Mouse (Mus musculus): Measurements from ENCODE around the gene Reln. TPM values are rescaled to one million over a fixed set of nuclear protein-coding genes. Genes with fewer than 3 reads are reported as not detected.
A peak's percentile ranks its signal among the peaks of the same experiment; 100 is the strongest.

Reln gene
- polyA plus RNA-seq, 1 experiment from 2014 or later: 10.1 TPM

GRCm38 (mm10) chr5:21949507-21949897 lies 395.0 kb downstream of the Reln start:
- Histone ChIP-seq H3K36me3 (ENCODE audit: control insufficient read depth, insufficient read depth, low read length) (no peaks in the 10 kb centered on the region), H3K4me2 (no peak overlapping the region), H3K4me3 (ENCODE audit: low read depth, low read length) (no peak overlapping the region), H3K4me1 (ENCODE audit: control insufficient read depth, insufficient read depth, low read length) (no peaks in the 10 kb centered on the region; the same call in 1 of the 2 replicates), H3K27me3 (ENCODE audit: control insufficient read depth, insufficient read depth, low read length) (no peaks in the 10 kb centered on the region), H3K9ac (ENCODE audit: low read length) (no peak overlapping the region), H3K9me3 (ENCODE audit: control insufficient read depth, low read length) (no peaks in the 10 kb centered on the region), H3K27ac (ENCODE audit: low read depth, low read length) (no peak overlapping the region)
- no peak for DNase-seq (ENCODE audit: low spot score, missing footprints)
- 0 out of 2 replicates have a peak, but pooled peaks have one; percentile 30 for ATAC-seq (ENCODE audit: low FRiP score)
- 75% methylated on average over 7 of the region's 7 CpGs for WGBS

- Histone ChIP-seq H3K4me3 (ENCODE audit: low read depth, low read length) (no peak overlapping the region), H3K27ac (ENCODE audit: low read depth, low read length) (no peak overlapping the region), H3K4me1 (ENCODE audit: control insufficient read depth, insufficient read depth, low read length) (no peaks in the 10 kb centered on the region; the same call in 1 of the 2 replicates), H3K9ac (ENCODE audit: low read length) (no peak overlapping the region), H3K27me3 (ENCODE audit: control insufficient read depth, insufficient read depth, low read length) (no peaks in the 10 kb centered on the region), H3K9me3 (ENCODE audit: control insufficient read depth, low read length) (no peaks in the 10 kb centered on the region), H3K4me2 (no peak overlapping the region), H3K36me3 (ENCODE audit: control insufficient read depth, insufficient read depth, low read length) (no peaks in the 10 kb centered on the region)
- WGBS: 89% methylated on average over 11 of the region's 11 CpGs
- DNase-seq (ENCODE audit: low spot score, missing footprints) (no peak), ATAC-seq (ENCODE audit: low FRiP score) (no peak)
Observed at GRCm38 (mm10) chr5:21948736-21949506, 395.6 kb downstream of the Reln start.

- Histone ChIP-seq H3K9me3 (ENCODE audit: control insufficient read depth, low read length) (no peaks in the 10 kb centered on the region), H3K27ac (ENCODE audit: low read depth, low read length) (no peak overlapping the region), H3K9ac (ENCODE audit: low read length) (no peak overlapping the region), H3K4me1 (ENCODE audit: control insufficient read depth, insufficient read depth, low read length) (no peaks in the 10 kb centered on the region; the same call in 1 of the 2 replicates), H3K27me3 (ENCODE audit: control insufficient read depth, insufficient read depth, low read length) (no peaks in the 10 kb centered on the region), H3K4me2 (no peak overlapping the region), H3K36me3 (ENCODE audit: control insufficient read depth, insufficient read depth, low read length) (no peaks in the 10 kb centered on the region), H3K4me3 (ENCODE audit: low read depth, low read length) (no peak overlapping the region)
- no peak for ATAC-seq (ENCODE audit: low FRiP score)
- peak; percentile 54 for DNase-seq (ENCODE audit: low spot score, missing footprints)
- 74% methylated on average over 9 of the region's 9 CpGs for WGBS
Observed at GRCm38 (mm10) chr5:21947610-21948381, 396.7 kb downstream of the Reln start.

GRCm38 (mm10) chr5:21944579-21944978 lies 399.9 kb downstream of the Reln start:
- DNase-seq (ENCODE audit: low spot score, missing footprints): no peak
- WGBS: 93% methylated on average over 1 of the region's 1 CpGs

GRCm38 (mm10) chr5:21939405-21939804 lies 405.1 kb downstream of the Reln start:
- no peak overlapping the region for H3K27ac ChIP-seq (ENCODE audit: low read depth, low read length)
- no peak overlapping the region for H3K4me3 ChIP-seq (ENCODE audit: low read depth, low read length)
- no peaks in the 10 kb centered on the region for H3K27me3 ChIP-seq (ENCODE audit: control insufficient read depth, insufficient read depth, low read length)
- H3K4me2 ChIP-seq: no peak overlapping the region
- no peaks in the 10 kb centered on the region for H3K9me3 ChIP-seq (ENCODE audit: control insufficient read depth, low read length)
- no peaks in the 10 kb centered on the region for H3K4me1 ChIP-seq (ENCODE audit: control insufficient read depth, insufficient read depth, low read length)
- no peak overlapping the region for H3K9ac ChIP-seq (ENCODE audit: low read length)
- WGBS: 91% methylated on average over 9 of the region's 9 CpGs
- no peaks in the 10 kb centered on the region for H3K36me3 ChIP-seq (ENCODE audit: control insufficient read depth, insufficient read depth, low read length)
- DNase-seq (ENCODE audit: low spot score, missing footprints) (no peak), ATAC-seq (ENCODE audit: low FRiP score) (no peak)

More at GRCm38 (mm10) chr5:21944579-21944978, 399.9 kb downstream of the Reln start:
- no peaks in the 10 kb centered on the region; the same call in 1 of the 2 replicates for H3K4me1 ChIP-seq (ENCODE audit: control insufficient read depth, insufficient read depth, low read length)
- H3K4me3 ChIP-seq (ENCODE audit: low read depth, low read length): no peak overlapping the region
- no peaks in the 10 kb centered on the region for H3K9me3 ChIP-seq (ENCODE audit: control insufficient read depth, low read length)
- H3K36me3 ChIP-seq (ENCODE audit: control insufficient read depth, insufficient read depth, low read length): no peaks in the 10 kb centered on the region
- H3K27ac ChIP-seq (ENCODE audit: low read depth, low read length): no peak overlapping the region
- no peak for ATAC-seq (ENCODE audit: low FRiP score)
- H3K4me2 ChIP-seq: no peak overlapping the region
- no peaks in the 10 kb centered on the region for H3K27me3 ChIP-seq (ENCODE audit: control insufficient read depth, insufficient read depth, low read length)
- H3K9ac ChIP-seq (ENCODE audit: low read length): no peak overlapping the region

- no peak overlapping the region for H3K4me2 ChIP-seq
- 86% methylated on average over 5 of the region's 5 CpGs for WGBS
- DNase-seq (ENCODE audit: low spot score, missing footprints): no peak
- H3K36me3 ChIP-seq (ENCODE audit: control insufficient read depth, insufficient read depth, low read length): no peaks in the 10 kb centered on the region
- no peak for ATAC-seq (ENCODE audit: low FRiP score)
- no peaks in the 10 kb centered on the region for H3K4me1 ChIP-seq (ENCODE audit: control insufficient read depth, insufficient read depth, low read length)
- H3K27me3 ChIP-seq (ENCODE audit: control insufficient read depth, insufficient read depth, low read length): no peaks in the 10 kb centered on the region
- H3K9ac ChIP-seq (ENCODE audit: low read length): no peak overlapping the region
- no peak overlapping the region for H3K4me3 ChIP-seq (ENCODE audit: low read depth, low read length)
- no peaks in the 10 kb centered on the region for H3K9me3 ChIP-seq (ENCODE audit: control insufficient read depth, low read length)
- H3K27ac ChIP-seq (ENCODE audit: low read depth, low read length): no peak overlapping the region
Observed at GRCm38 (mm10) chr5:21938138-21938537, 406.4 kb downstream of the Reln start.

- Histone ChIP-seq H3K27me3 (ENCODE audit: control insufficient read depth, insufficient read depth, low read length) (no peaks in the 10 kb centered on the region), H3K4me2 (no peak overlapping the region), H3K27ac (ENCODE audit: low read depth, low read length) (no peak overlapping the region), H3K4me3 (ENCODE audit: low read depth, low read length) (no peak overlapping the region), H3K36me3 (ENCODE audit: control insufficient read depth, insufficient read depth, low read length) (no peaks in the 10 kb centered on the region), H3K9me3 (ENCODE audit: control insufficient read depth, low read length) (no peaks in the 10 kb centered on the region), H3K4me1 (ENCODE audit: control insufficient read depth, insufficient read depth, low read length) (no peaks in the 10 kb centered on the region), H3K9ac (ENCODE audit: low read length) (no peak overlapping the region)
- WGBS: 88% methylated on average over 2 of the region's 2 CpGs
- ATAC-seq (ENCODE audit: low FRiP score): no peak
- no peak for DNase-seq (ENCODE audit: low spot score, missing footprints)
Observed at GRCm38 (mm10) chr5:21936627-21937026, 407.9 kb downstream of the Reln start.

GRCm38 (mm10) chr5:21936096-21936495 lies 408.4 kb downstream of the Reln start:
- no peak for DNase-seq (ENCODE audit: low spot score, missing footprints)
- no peaks in the 10 kb centered on the region for H3K27me3 ChIP-seq (ENCODE audit: control insufficient read depth, insufficient read depth, low read length)
- H3K4me2 ChIP-seq: no peak overlapping the region
- no peak overlapping the region for H3K4me3 ChIP-seq (ENCODE audit: low read depth, low read length)
- WGBS: 90% methylated on average over 5 of the region's 5 CpGs
- no peaks in the 10 kb centered on the region for H3K9me3 ChIP-seq (ENCODE audit: control insufficient read depth, low read length)
- H3K9ac ChIP-seq (ENCODE audit: low read length): no peak overlapping the region
- no peaks in the 10 kb centered on the region for H3K4me1 ChIP-seq (ENCODE audit: control insufficient read depth, insufficient read depth, low read length)
- H3K27ac ChIP-seq (ENCODE audit: low read depth, low read length): no peak overlapping the region
- H3K36me3 ChIP-seq (ENCODE audit: control insufficient read depth, insufficient read depth, low read length): no peaks in the 10 kb centered on the region
- no peak for ATAC-seq (ENCODE audit: low FRiP score)

GRCm38 (mm10) chr5:21934811-21935396 lies 409.6 kb downstream of the Reln start:
- Histone ChIP-seq H3K27ac (ENCODE audit: low read depth, low read length) (no peak overlapping the region), H3K4me1 (ENCODE audit: control insufficient read depth, insufficient read depth, low read length) (no peaks in the 10 kb centered on the region), H3K4me2 (no peak overlapping the region), H3K36me3 (ENCODE audit: control insufficient read depth, insufficient read depth, low read length) (no peaks in the 10 kb centered on the region), H3K27me3 (ENCODE audit: control insufficient read depth, insufficient read depth, low read length) (no peaks in the 10 kb centered on the region), H3K9me3 (ENCODE audit: control insufficient read depth, low read length) (no peaks in the 10 kb centered on the region), H3K9ac (ENCODE audit: low read length) (no peak overlapping the region), H3K4me3 (ENCODE audit: low read depth, low read length) (no peak overlapping the region)
- WGBS: 80% methylated on average over 13 of the region's 13 CpGs
- ATAC-seq (ENCODE audit: low FRiP score) (no peak), DNase-seq (ENCODE audit: low spot score, missing footprints) (peak; percentile 37)
